Mouse (Mus musculus): ENCODE measurements around the gene Zfp978. TPM values are rescaled to one million over a fixed set of nuclear protein-coding genes. Genes with fewer than 3 reads are reported as not detected.
"Not testable (repeated sequence)": the region's sequence is repeated elsewhere in the genome, so short reads cannot be mapped to it uniquely, and the experiment has no call there.

Gene Zfp978
- total and polyA plus RNA-seq, 2 experiments = not detected

DNA sequence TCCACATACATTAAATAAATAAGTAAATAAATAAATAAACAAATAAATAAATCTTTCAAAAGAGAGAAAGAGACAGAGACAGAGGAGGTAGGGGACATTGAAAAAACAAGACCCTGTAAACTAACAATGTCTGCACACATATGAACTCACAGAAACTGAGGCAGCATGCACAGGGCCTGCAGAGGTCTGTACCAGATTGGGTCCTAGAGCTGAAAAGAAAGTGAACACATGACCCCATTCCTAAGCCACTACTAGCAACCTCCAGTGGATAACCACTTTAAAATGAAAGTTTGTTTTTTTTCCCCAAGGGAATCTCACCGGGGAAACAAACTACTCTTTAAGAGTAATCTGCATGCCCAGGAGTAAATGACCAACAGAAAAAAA is 41.4 kb downstream of the Zfp978 start:
- not testable (repeated sequence) for H3K9ac ChIP-seq (ENCODE audit: low read depth, low read length); H3K27me3 ChIP-seq (ENCODE audit: control insufficient read depth, insufficient read depth, low read length); H3K27ac ChIP-seq (replicated peaks; ENCODE audit: insufficient read depth, low read depth, low read length); H3K79me2 ChIP-seq (ENCODE audit: control insufficient read depth, insufficient read depth, low read length); H3K4me1 ChIP-seq (ENCODE audit: control insufficient read depth, insufficient read depth, low read length); H3K4me3 ChIP-seq (ENCODE audit: insufficient read depth, low read depth, low read length); DNase-seq (ENCODE audit: extremely low read depth, low read depth, low spot score); H3K36me3 ChIP-seq (ENCODE audit: control insufficient read depth, insufficient read depth, low read length)
- 27% methylated on average over 1 of the region's 1 CpGs for WGBS

DNA sequence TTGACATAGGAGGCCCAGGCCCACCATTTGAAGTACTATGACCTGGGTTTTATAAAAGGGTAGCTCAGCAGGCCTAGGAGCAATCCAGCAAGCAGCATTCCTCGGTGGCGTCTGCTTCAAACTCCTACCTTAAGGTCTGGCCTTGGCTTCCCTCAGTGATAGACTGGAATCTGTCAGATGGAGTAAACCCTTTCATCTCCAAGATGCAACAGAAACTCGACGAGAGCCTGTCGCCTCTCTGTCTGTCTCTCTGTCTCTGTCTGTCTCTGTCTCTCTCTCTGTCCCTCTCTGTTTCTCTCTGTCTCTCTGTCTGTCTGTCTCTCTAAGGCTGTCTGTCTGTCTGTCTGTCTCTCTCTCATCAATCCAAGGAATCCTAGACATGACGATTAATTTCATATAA is 42.4 kb downstream of the Zfp978 start:
- not testable (repeated sequence) for H3K27ac ChIP-seq (replicated peaks; ENCODE audit: insufficient read depth, low read depth, low read length); H3K4me1 ChIP-seq (ENCODE audit: control insufficient read depth, insufficient read depth, low read length); DNase-seq (ENCODE audit: extremely low read depth, low read depth, low spot score); H3K9ac ChIP-seq (ENCODE audit: low read depth, low read length); H3K36me3 ChIP-seq (ENCODE audit: control insufficient read depth, insufficient read depth, low read length); H3K4me3 ChIP-seq (ENCODE audit: insufficient read depth, low read depth, low read length); H3K27me3 ChIP-seq (ENCODE audit: control insufficient read depth, insufficient read depth, low read length); H3K79me2 ChIP-seq (ENCODE audit: control insufficient read depth, insufficient read depth, low read length)
- WGBS = 87% methylated on average over 6 of the region's 6 CpGs

DNA sequence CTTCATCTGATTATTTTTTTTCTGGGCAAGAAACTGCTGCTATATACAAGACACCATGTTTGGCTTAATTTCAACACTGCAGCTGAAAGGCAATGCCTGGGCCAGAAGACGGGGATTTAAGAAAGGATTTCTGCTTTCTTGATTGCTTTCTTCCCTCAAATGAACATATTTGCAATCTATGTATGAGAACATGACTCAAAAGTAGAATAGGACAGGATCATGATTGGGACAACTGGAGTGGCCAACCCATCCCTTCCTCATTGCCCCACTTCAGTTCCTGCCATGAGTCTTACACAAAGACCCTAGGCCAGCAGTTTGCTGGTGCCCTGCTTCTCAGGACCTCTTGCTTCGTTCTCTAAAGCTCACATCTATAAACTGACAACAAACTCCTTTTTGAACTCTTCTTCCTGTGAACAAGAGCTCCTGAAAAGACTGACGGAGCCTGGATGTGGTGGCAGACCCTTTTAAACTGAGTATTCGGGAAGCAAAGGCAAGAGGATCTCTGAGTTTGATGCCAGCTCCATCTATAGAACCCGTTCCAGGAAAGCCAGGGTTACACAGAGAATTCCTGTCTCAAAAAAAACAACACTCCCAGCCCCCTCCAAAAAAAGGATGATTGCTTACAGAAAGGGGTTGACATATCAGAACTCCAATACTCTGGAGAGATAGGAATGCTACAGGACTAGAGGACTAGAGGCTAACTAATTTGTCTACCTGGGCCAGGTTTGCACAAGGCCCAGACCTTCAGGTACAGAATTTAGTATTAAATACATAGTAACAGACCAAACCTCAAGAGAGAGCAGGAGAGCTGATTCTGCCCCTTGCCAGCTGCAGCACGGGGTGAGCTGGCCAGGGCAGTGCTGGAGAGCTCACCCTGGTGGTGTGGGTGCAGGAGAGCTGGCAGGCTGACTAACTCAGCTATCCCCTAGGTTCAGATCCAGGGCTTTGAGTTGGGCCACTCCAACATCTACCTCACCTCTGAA is 43.1 kb downstream of the Zfp978 start:
- not testable (repeated sequence) for H3K36me3 ChIP-seq (ENCODE audit: control insufficient read depth, insufficient read depth, low read length); H3K27ac ChIP-seq (replicated peaks; ENCODE audit: insufficient read depth, low read depth, low read length); DNase-seq (ENCODE audit: extremely low read depth, low read depth, low spot score); H3K4me1 ChIP-seq (ENCODE audit: control insufficient read depth, insufficient read depth, low read length); H3K79me2 ChIP-seq (ENCODE audit: control insufficient read depth, insufficient read depth, low read length); H3K9ac ChIP-seq (ENCODE audit: low read depth, low read length); H3K4me3 ChIP-seq (ENCODE audit: insufficient read depth, low read depth, low read length); H3K27me3 ChIP-seq (ENCODE audit: control insufficient read depth, insufficient read depth, low read length)
- WGBS = 62% methylated on average over 6 of the region's 6 CpGs

DNA sequence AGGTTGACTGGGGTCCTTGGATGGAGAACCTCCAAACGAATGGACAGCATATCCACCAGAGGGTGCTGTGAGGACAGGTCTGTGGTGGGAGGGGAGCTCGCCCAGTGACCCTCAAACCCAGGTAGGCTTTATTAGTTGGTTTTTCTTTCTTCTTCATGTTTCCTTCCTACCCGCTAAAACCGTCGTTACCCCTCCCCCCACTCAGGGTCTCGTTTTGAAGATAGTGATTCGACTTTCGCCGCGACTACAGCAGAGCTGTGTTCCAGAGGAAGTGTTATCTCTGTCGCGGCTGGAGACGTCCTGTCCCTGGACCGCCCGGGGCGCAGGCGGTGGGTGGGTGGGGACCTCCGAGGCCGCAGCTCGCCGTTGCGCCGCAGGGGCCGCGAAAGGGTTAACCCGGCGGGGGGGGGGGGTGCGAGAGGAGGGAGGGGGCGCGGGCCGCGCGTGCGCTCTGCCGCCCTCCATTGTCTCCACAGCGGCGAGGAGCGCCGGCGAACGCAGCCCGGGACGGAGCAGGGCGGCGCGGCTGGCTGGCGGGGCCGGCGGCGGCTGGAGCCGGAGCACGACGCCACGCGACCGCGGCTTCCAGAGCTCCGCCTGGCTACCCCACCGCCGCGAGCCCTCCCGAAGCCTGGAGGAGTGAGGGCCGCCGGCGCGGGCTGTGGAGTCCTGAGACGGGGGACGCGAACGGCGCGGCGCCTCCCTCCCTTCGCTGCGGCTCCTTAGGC is 45.8 kb downstream of the Zfp978 start:
- Histone ChIP-seq H3K9ac (ENCODE audit: low read depth, low read length) (peak overlapping the region; percentile 76), H3K27me3 (ENCODE audit: control insufficient read depth, insufficient read depth, low read length) (peaks cover 6% of the 10 kb centered on the region; the same call in 1 of the 2 replicates), H3K4me3 (ENCODE audit: insufficient read depth, low read depth, low read length) (peak overlapping the region; percentile 57), H3K4me1 (ENCODE audit: control insufficient read depth, insufficient read depth, low read length) (no peaks in the 10 kb centered on the region), H3K36me3 (ENCODE audit: control insufficient read depth, insufficient read depth, low read length) (no peaks in the 10 kb centered on the region), H3K27ac (replicated peaks; ENCODE audit: insufficient read depth, low read depth, low read length) (no peak overlapping the region), H3K79me2 (ENCODE audit: control insufficient read depth, insufficient read depth, low read length) (no peaks in the 10 kb centered on the region)
- no peak for TF ChIP-seq POLR2A (IDR thresholded peaks at IDR 0.05; ENCODE audit: extremely low read depth, insufficient read depth, low read length)
- TF ChIP-seq CTCF (IDR thresholded peaks at IDR 0.05; ENCODE audit: low read depth, low read length) = peak; percentile 22; the same call in 1 of the 2 replicates
- 2% methylated on average over 44 of the region's 75 CpGs for WGBS
- DNase-seq (ENCODE audit: extremely low read depth, low read depth, low spot score) = no peak

DNA sequence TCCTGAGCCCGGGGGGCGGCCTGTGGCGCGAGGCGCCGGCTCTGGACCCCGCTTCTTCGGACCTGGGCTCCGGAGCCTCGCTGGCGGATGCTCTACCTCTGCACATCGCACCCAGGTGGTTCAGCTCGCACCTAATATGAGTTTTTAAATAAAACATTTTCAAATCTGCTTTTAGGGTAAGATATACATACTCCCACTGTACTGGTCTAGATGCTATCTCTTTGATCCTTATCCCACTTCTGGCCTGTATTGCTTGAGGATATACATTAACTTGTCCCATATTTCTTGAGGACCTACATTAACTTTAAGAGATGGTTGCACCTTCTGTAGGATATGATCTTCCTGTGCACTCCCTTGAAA is 46.3 kb downstream of the Zfp978 start:
- H3K4me1 ChIP-seq (ENCODE audit: control insufficient read depth, insufficient read depth, low read length) = no peaks in the 10 kb centered on the region
- peak overlapping the region; percentile 57; the same call in 1 of the 2 replicates for H3K4me3 ChIP-seq (ENCODE audit: insufficient read depth, low read depth, low read length)
- no peaks in the 10 kb centered on the region for H3K36me3 ChIP-seq (ENCODE audit: control insufficient read depth, insufficient read depth, low read length)
- H3K9ac ChIP-seq (ENCODE audit: low read depth, low read length) = peak overlapping the region; percentile 76
- TF ChIP-seq CTCF (IDR thresholded peaks at IDR 0.05; ENCODE audit: low read depth, low read length) = no peak
- no peak for TF ChIP-seq POLR2A (IDR thresholded peaks at IDR 0.05; ENCODE audit: extremely low read depth, insufficient read depth, low read length)
- DNase-seq (ENCODE audit: extremely low read depth, low read depth, low spot score) = no peak
- peaks cover 6% of the 10 kb centered on the region; the same call in 1 of the 2 replicates for H3K27me3 ChIP-seq (ENCODE audit: control insufficient read depth, insufficient read depth, low read length)
- H3K79me2 ChIP-seq (ENCODE audit: control insufficient read depth, insufficient read depth, low read length) = no peaks in the 10 kb centered on the region
- 7% methylated on average over 13 of the region's 13 CpGs for WGBS
- H3K27ac ChIP-seq (replicated peaks; ENCODE audit: insufficient read depth, low read depth, low read length) = no peak overlapping the region

DNA sequence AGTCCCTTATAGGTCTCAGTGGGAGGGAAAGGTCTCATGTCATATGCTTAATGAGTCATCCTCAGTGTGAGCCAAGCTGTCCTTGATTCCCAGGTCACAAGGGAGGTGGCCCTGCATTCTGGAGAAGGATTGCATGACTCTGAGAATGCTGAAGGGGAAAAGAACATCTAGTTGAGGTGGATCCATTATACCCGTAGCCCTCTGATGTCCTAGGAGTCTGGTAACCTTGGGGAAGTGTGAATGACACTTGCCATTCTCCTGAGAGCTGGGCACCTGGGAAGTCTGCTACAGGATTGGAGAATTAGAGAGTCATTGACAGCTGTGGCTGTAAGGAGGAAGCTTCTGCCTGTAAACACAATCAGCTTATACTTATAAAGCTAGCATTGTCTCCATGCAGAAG is 55.3 kb downstream of the Zfp978 start:
- 58% methylated on average over 1 of the region's 1 CpGs for WGBS
- not testable (repeated sequence) for H3K4me3 ChIP-seq (ENCODE audit: insufficient read depth, low read depth, low read length); H3K27me3 ChIP-seq (ENCODE audit: control insufficient read depth, insufficient read depth, low read length); H3K79me2 ChIP-seq (ENCODE audit: control insufficient read depth, insufficient read depth, low read length); DNase-seq (ENCODE audit: extremely low read depth, low read depth, low spot score); H3K36me3 ChIP-seq (ENCODE audit: control insufficient read depth, insufficient read depth, low read length); H3K9ac ChIP-seq (ENCODE audit: low read depth, low read length); H3K27ac ChIP-seq (replicated peaks; ENCODE audit: insufficient read depth, low read depth, low read length); H3K4me1 ChIP-seq (ENCODE audit: control insufficient read depth, insufficient read depth, low read length)
